Mouse (Mus musculus) right cerebral cortex, postnatal 36 days (tissue): ENCODE data around the gene Atxn10.

Experiments used
- DNase-seq, 2 experiments: peaks; one replicate each; pipeline ENCODE4 v3.0.0; 2022; ENCODE audit warnings: low spot score in 2 of 2, mixed read lengths in 1 of 2

Gene Atxn10

GRCm38 (mm10) chr15:85469401-85469800 lies 133.4 kb downstream of the Atxn10 start:
- no peak for DNase-seq

GRCm38 (mm10) chr15:85474697-85475096 lies 138.7 kb downstream of the Atxn10 start:
- no peak for DNase-seq

GRCm38 (mm10) chr15:85477584-85477983 lies 141.5 kb downstream of the Atxn10 start:
- no peak for DNase-seq

GRCm38 (mm10) chr15:85479365-85479764 lies 143.3 kb downstream of the Atxn10 start:
- no peak for DNase-seq

GRCm38 (mm10) chr15:85479919-85480318 lies 143.9 kb downstream of the Atxn10 start:
- DNase-seq: no peak

GRCm38 (mm10) chr15:85480630-85481029 lies 144.6 kb downstream of the Atxn10 start:
- DNase-seq: no peak

GRCm38 (mm10) chr15:85488900-85489299 lies 152.9 kb downstream of the Atxn10 start:
- DNase-seq: no peak

GRCm38 (mm10) chr15:85489751-85490150 lies 153.7 kb downstream of the Atxn10 start:
- DNase-seq: no peak

GRCm38 (mm10) chr15:85494163-85494621 lies 158.1 kb downstream of the Atxn10 start:
- peak; percentile 68 to 71 for DNase-seq

- no peak for DNase-seq
Measured at GRCm38 (mm10) chr15:85497548-85497947, 161.5 kb downstream of the Atxn10 start.

GRCm38 (mm10) chr15:85497981-85498475 lies 162.0 kb downstream of the Atxn10 start:
- DNase-seq: no peak

GRCm38 (mm10) chr15:85500267-85500666 lies 164.2 kb downstream of the Atxn10 start:
- no peak for DNase-seq

GRCm38 (mm10) chr15:85503127-85503526 lies 167.1 kb downstream of the Atxn10 start, which contains the start of gene 7530416G11Rik:
Gene 7530416G11Rik, minus strand, starts transcription at chr15:85503227.
- DNase-seq: no peak

- no peak for DNase-seq
Measured at GRCm38 (mm10) chr15:85505118-85505925, 169.3 kb downstream of the Atxn10 start.

GRCm38 (mm10) chr15:85506680-85507079 lies 170.6 kb downstream of the Atxn10 start:
- DNase-seq: no peak

- DNase-seq: no peak
Measured at GRCm38 (mm10) chr15:85507370-85508014, 171.4 kb downstream of the Atxn10 start.
